Mouse (Mus musculus): Measurements from ENCODE around the gene Gm20479. TPM values are rescaled to one million over a fixed set of nuclear protein-coding genes. Genes with fewer than 3 reads are reported as not detected.

The Gm20479 gene
- polyA plus RNA-seq, 2 experiments from 2014 or later: 1.4 to 3.3 TPM

GRCm38 (mm10) chr7:27333316-27333941 lies 23.8 kb downstream of the Gm20479 start:
- ATAC-seq: no peak

- ATAC-seq: peak; percentile 32
Observed at GRCm38 (mm10) chr7:27332353-27333199, 24.6 kb downstream of the Gm20479 start.

GRCm38 (mm10) chr7:27331854-27332253 lies 25.4 kb downstream of the Gm20479 start:
- no peak for ATAC-seq

GRCm38 (mm10) chr7:27331541-27331851 lies 25.7 kb downstream of the Gm20479 start:
- no peak for ATAC-seq

GRCm38 (mm10) chr7:27330709-27331540 lies 26.3 kb downstream of the Gm20479 start:
- ATAC-seq: peak; percentile 30

- ATAC-seq: no peak
Observed at GRCm38 (mm10) chr7:27329981-27330380, 27.2 kb downstream of the Gm20479 start.

GRCm38 (mm10) chr7:27329326-27329947 lies 27.8 kb downstream of the Gm20479 start:
- ATAC-seq: peak; percentile 83

- no peak for ATAC-seq
Observed at GRCm38 (mm10) chr7:27328648-27329047, 28.6 kb downstream of the Gm20479 start.

- no peak for ATAC-seq
Observed at GRCm38 (mm10) chr7:27328161-27328560, 29.1 kb downstream of the Gm20479 start.

- ATAC-seq: no peak
Observed at GRCm38 (mm10) chr7:27327500-27327899, 29.7 kb downstream of the Gm20479 start.

- ATAC-seq: no peak
Observed at GRCm38 (mm10) chr7:27326101-27326880, 30.9 kb downstream of the Gm20479 start.

GRCm38 (mm10) chr7:27325697-27326096 lies 31.5 kb downstream of the Gm20479 start:
- no peak for ATAC-seq

GRCm38 (mm10) chr7:27324928-27325327 lies 32.3 kb downstream of the Gm20479 start:
- ATAC-seq: no peak

GRCm38 (mm10) chr7:27324161-27324560 lies 33.1 kb downstream of the Gm20479 start:
- no peak for ATAC-seq

GRCm38 (mm10) chr7:27323001-27323400 lies 34.2 kb downstream of the Gm20479 start:
- no peak for ATAC-seq

GRCm38 (mm10) chr7:27322291-27322690 lies 34.9 kb downstream of the Gm20479 start:
- no peak for ATAC-seq

- ATAC-seq: no peak
Observed at GRCm38 (mm10) chr7:27319411-27319810, 37.8 kb downstream of the Gm20479 start.

- ATAC-seq: no peak
Observed at GRCm38 (mm10) chr7:27315958-27316357, 41.3 kb downstream of the Gm20479 start.

GRCm38 (mm10) chr7:27314393-27314792 lies 42.8 kb downstream of the Gm20479 start:
- no peak for ATAC-seq

GRCm38 (mm10) chr7:27311651-27312284 lies 45.5 kb downstream of the Gm20479 start:
- ATAC-seq: no peak

GRCm38 (mm10) chr7:27310996-27311535 lies 46.2 kb downstream of the Gm20479 start:
- ATAC-seq: no peak

Measured in activated CD4-positive, CD25-positive, alpha-beta regulatory T cell, adult 4 months (primary cell).